Mouse (Mus musculus) intestine, postnatal 0 days (tissue): ENCODE results near the gene Ice2. TPM values are rescaled to one million over a fixed set of nuclear protein-coding genes. Genes with fewer than 3 reads are reported as not detected.
A peak's percentile ranks its signal among the peaks of the same experiment; 100 is the strongest.

Experiments
- ATAC-seq: fragments of 200-750 bp; cut with Nextera tagmentation; 2 replicates; pipeline ENCODE4 v1.8.0; 2017; ENCODE audit warnings: mild to moderate bottlenecking, moderate TSS enrichment, moderate library complexity
- H3K27ac ChIP-seq: fragments of 300-500 bp; sonication (generic); 2 replicates; pipeline ENCODE4 v1.5.1; 2014; ENCODE audit warnings: mild to moderate bottlenecking, low read depth, low read length, moderate library complexity
- H3K27me3 ChIP-seq: fragments of 300-500 bp; sonication (generic); replicated peaks from 2 replicates; pipeline ENCODE4 v1.6.1; 2014; ENCODE audit warnings: low read length, mixed read lengths; ENCODE audit not compliant: control insufficient read depth, insufficient read depth
- H3K36me3 ChIP-seq: fragments of 300-500 bp; sonication (generic); 2 replicates; pipeline ENCODE4 v1.6.1; 2014; ENCODE audit warnings: mild to moderate bottlenecking, moderate library complexity; ENCODE audit not compliant: control insufficient read depth, insufficient read depth
- H3K4me1 ChIP-seq: fragments of 300-500 bp; sonication (generic); replicated peaks from 2 replicates; pipeline ENCODE4 v1.6.1; 2014; ENCODE audit warnings: antibody characterized with exemption, low read length, mixed read lengths; ENCODE audit not compliant: control insufficient read depth, insufficient read depth
- H3K4me2 ChIP-seq: fragments of 300-500 bp; sonication (generic); replicated peaks from 2 replicates; pipeline ENCODE4 v1.6.1; 2014; ENCODE audit warnings: low read depth, mild to moderate bottlenecking, moderate library complexity
- H3K4me3 ChIP-seq: fragments of 300-500 bp; sonication (generic); 2 replicates; pipeline ENCODE4 v1.5.1; 2014; ENCODE audit warnings: low read depth, low read length
- H3K9ac ChIP-seq: fragments of 300-500 bp; sonication (generic); 2 replicates; pipeline ENCODE4 v1.6.1; 2014; ENCODE audit warnings: mild to moderate bottlenecking, low read depth, low read length
- H3K9me3 ChIP-seq: fragments of 300-500 bp; sonication (generic); 2 replicates; pipeline ENCODE4 v1.6.1; 2016; ENCODE audit warnings: mixed run types; ENCODE audit not compliant: control insufficient read depth
- CTCF ChIP-seq: sonication (generic); IDR thresholded peaks from 2 replicates; pipeline ENCODE4 v1.5.1; 2016; ENCODE audit warnings: low read depth, mild to moderate bottlenecking, control low read depth, antibody characterized with exemption, moderate library complexity
- WGBS: fragments of 180-500 bp; shearing (Covaris S2); extraction: QIAGEN DNeasy Blood & Tissue Kit; methylation state at CpG from one replicate; pipeline ENCODE4 v1.1.7; 2014; 5-methylcytosine and 5-hydroxymethylcytosine counted together
- polyA plus RNA-seq: library from polyadenylated mRNA; unstranded; fragments of >200 nt; fragmentation: Nextera tagmentation; extraction: Ambion mirVana; gene quantifications from 2 replicates; pipeline ENCODE4 v1.2.1, GENCODE M21; 2015

Ice2 gene
- polyA plus RNA-seq = 5.0 and 5.2 TPM in 2 replicates

DNA sequence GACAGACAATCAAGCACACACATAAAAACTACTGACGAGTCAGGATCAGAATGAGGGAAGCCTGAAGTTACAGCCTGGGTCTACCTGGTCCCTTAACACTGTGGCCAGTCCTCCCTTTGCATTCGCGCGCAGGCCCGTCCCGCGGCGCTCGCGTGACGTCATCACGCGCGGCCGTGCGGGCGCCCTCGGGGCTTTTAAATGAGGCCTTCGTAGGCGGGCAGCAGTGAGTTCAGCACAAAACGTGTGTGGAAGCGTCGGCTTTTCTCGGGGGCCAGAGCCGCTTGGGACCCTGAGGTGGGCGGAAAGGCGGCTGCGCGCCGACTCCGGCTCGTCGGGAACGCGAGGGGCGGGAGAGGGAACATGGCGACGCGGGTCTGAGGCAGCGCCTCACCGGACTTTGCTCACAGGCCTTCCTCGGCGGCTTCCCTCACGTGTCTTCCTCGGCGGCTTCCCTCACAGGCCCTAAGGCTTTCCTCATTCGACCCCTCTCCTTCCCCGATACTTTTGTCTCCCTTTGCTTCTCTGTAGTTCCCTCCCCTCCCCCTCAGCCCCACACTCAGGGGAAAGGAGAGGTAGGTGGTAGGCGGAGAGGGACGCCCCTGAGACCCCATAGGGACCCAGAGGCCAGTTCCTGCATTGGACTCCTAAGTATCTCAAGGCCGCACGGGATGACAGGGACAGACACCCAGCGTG, at the start of gene Ice2:
Gene Ice2, plus strand, starts transcription at position 147 of the 693 bp plus-strand sequence.
- Histone ChIP-seq H3K27ac (peak within 1 kb of the TSS; percentile 83), H3K9ac (peak within 1 kb of the TSS; percentile 84), H3K4me2 (peak within 1 kb of the TSS; percentile 94), H3K4me1 (peaks cover 5% of the 10 kb centered on the region; the same call in 1 of the 2 replicates), H3K4me3 (peak within 1 kb of the TSS; percentile 63), H3K36me3 (no peaks in the 10 kb centered on the region), H3K9me3 (no peaks in the 10 kb centered on the region), H3K27me3 (no peaks in the 10 kb centered on the region)
- 0 out of 2 replicates have a peak, but pooled peaks have one; percentile 4 for TF ChIP-seq CTCF
- peak; percentile 91 for ATAC-seq
- under 1% methylated on average over 41 of the region's 53 CpGs for WGBS

DNA sequence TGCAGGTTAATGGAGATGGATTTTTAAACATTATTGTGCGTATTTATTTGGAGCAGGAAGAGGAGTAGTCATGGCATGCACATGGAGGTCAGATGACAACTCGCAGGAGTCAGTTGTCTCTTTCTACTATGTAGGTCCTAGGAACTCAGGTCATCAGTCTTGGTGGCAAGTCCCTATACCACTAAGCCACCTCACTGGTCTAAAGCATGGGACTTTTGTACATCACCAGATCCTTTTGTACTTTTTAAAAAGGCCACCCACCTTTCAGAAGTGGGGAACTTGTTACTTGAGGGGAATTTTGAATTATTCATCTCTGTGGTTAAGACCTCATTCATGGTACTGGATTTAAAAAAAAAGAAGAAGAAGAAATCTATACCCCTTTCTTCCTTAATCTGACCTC, 48.2 kb upstream of the Ice2 start:
- H3K9ac ChIP-seq = no peak overlapping the region
- no peak overlapping the region for H3K27ac ChIP-seq
- no peaks in the 10 kb centered on the region for H3K27me3 ChIP-seq
- no peak overlapping the region for H3K4me2 ChIP-seq
- ATAC-seq = no peak
- no peaks in the 10 kb centered on the region for H3K4me1 ChIP-seq
- no peak overlapping the region for H3K4me3 ChIP-seq
- H3K9me3 ChIP-seq = no peaks in the 10 kb centered on the region
- no peaks in the 10 kb centered on the region for H3K36me3 ChIP-seq
- WGBS = 79% methylated on average over 2 of the region's 2 CpGs
- TF ChIP-seq CTCF = no peak

DNA sequence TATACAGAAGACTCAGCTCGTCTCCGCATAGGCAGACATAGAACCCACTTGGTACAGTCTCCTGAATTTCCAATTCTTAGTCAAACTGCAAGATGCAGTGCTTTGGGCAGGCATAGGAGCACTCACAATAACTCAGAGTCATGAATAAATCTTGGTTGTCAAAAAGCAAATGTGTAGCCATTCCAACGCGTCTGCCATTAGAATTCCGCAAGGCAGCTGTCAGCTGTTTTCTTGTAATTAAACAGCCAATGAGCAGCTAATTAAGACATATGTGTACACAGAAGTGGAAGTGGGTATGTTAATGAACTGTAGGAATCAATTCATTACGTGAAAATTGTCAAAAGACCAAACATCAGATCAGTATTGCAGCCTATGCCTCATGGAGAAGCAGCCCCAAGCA, 43.5 kb upstream of the Ice2 start:
- H3K9ac ChIP-seq = no peak overlapping the region
- no peak for ATAC-seq
- WGBS = 80% methylated on average over 6 of the region's 6 CpGs
- H3K27me3 ChIP-seq = no peaks in the 10 kb centered on the region
- H3K27ac ChIP-seq = no peak overlapping the region
- TF ChIP-seq CTCF = no peak
- H3K4me3 ChIP-seq = no peak overlapping the region
- H3K4me2 ChIP-seq = no peak overlapping the region
- H3K9me3 ChIP-seq = no peaks in the 10 kb centered on the region
- no peaks in the 10 kb centered on the region for H3K36me3 ChIP-seq
- no peaks in the 10 kb centered on the region for H3K4me1 ChIP-seq

DNA sequence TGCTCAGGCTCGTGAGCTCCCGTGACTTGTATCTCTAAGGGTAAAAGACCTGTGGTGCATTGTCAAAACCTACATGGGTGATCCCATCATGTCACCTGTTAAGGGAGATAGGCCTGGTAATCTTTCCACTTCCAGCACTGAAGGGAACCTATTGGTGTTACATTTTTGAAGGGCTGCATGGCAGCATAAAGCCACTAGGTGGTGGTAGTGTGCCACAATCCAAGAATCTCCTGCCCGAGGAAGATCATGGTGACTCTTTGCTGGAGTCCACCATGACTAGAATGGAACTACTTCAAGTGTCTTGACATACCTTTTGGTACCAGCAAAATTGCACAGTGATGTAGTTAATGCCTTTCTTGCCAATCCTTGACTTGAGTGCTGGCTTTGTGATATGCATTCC, 39.9 kb upstream of the Ice2 start:
- Histone ChIP-seq H3K27ac (no peak overlapping the region), H3K9me3 (no peaks in the 10 kb centered on the region), H3K9ac (no peak overlapping the region), H3K4me1 (no peaks in the 10 kb centered on the region), H3K4me2 (no peak overlapping the region), H3K27me3 (no peaks in the 10 kb centered on the region), H3K4me3 (no peak overlapping the region), H3K36me3 (no peaks in the 10 kb centered on the region)
- no peak for ATAC-seq
- peak; percentile 92 for TF ChIP-seq CTCF
- WGBS = 33% methylated on average over 3 of the region's 3 CpGs

DNA sequence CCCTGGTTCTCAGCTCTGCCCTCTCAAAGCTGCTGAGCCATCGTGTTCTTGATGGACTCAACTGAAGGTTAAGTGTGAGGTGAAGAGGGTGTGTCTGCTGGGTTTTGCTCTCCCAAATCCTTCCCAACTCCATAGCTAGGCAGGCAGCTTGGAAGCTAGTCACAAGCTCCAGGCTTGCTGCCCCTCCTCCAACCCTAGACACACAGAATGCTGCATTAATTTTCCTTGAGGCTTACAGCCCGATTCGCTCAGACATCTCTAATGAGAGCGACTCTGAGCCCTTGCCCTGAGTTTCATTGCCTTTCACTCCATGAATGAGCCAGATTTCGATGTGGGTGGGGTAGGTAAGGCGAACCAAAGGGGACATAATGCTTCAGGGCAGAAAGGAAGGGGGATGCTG, 38.9 kb upstream of the Ice2 start:
- H3K36me3 ChIP-seq = no peaks in the 10 kb centered on the region
- no peak overlapping the region for H3K4me3 ChIP-seq
- no peak overlapping the region for H3K27ac ChIP-seq
- no peak overlapping the region for H3K4me2 ChIP-seq
- no peak for ATAC-seq
- H3K9ac ChIP-seq = no peak overlapping the region
- H3K9me3 ChIP-seq = no peaks in the 10 kb centered on the region
- no peaks in the 10 kb centered on the region for H3K27me3 ChIP-seq
- TF ChIP-seq CTCF = no peak
- WGBS = 89% methylated on average over 6 of the region's 6 CpGs
- no peaks in the 10 kb centered on the region for H3K4me1 ChIP-seq

DNA sequence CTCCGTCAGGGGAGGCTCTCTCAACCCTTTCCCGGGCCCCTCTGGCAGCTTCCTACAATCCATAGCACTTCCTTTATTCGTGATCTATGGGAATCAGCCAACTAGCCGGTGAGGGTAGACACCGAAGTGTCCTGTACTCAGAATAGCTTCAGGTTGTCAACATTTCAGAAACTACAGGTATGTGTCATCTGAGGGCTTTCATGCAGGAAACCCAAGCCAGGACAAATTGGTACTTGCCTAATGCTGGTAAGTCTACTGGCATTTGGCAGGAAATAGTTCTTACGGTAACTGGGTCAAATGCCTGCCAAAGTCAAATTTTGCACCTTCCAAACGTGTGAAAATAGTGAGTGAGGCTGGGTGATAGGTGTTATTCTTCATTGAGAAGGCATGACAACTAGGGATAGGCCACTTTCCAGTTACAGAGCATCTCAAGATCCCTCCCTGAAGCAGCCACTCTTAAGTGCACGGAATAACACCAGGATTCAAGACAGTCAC, 35.7 kb upstream of the Ice2 start:
- H3K9me3 ChIP-seq = no peaks in the 10 kb centered on the region
- no peak for TF ChIP-seq CTCF
- H3K9ac ChIP-seq = no peak overlapping the region
- H3K4me2 ChIP-seq = no peak overlapping the region
- H3K36me3 ChIP-seq = no peaks in the 10 kb centered on the region; the same call in 1 of the 2 replicates
- H3K27me3 ChIP-seq = no peaks in the 10 kb centered on the region
- no peaks in the 10 kb centered on the region for H3K4me1 ChIP-seq
- no peak overlapping the region for H3K4me3 ChIP-seq
- no peak for ATAC-seq
- H3K27ac ChIP-seq = no peak overlapping the region
- WGBS = 82% methylated on average over 8 of the region's 8 CpGs
